Mouse (Mus musculus) embryonic fibroblast, embryonic 13.5 days (primary cell): ENCODE results near the gene Fars2. TPM values are rescaled to one million over a fixed set of nuclear protein-coding genes. Genes with fewer than 3 reads are reported as not detected.
A peak's percentile ranks its signal among the peaks of the same experiment; 100 is the strongest.

Experiments
- H3K27ac ChIP-seq: 2 replicates; pipeline ENCODE4 v1.5.1; 2012; ENCODE audit warnings: low read length, control low read depth, inconsistent platforms; ENCODE audit not compliant: insufficient read depth
- H3K4me1 ChIP-seq: 2 replicates; pipeline ENCODE4 v1.6.1; 2011; ENCODE audit warnings: low read length; ENCODE audit not compliant: control insufficient read depth, insufficient read depth
- H3K4me3 ChIP-seq: 2 replicates; pipeline ENCODE4 v1.5.1; 2011; ENCODE audit warnings: mild to moderate bottlenecking, control low read depth, low read length; ENCODE audit not compliant: insufficient read depth
- CTCF ChIP-seq: IDR thresholded peaks from 2 replicates; pipeline ENCODE4 v1.5.1; 2011; ENCODE audit warnings: mild to moderate bottlenecking, control low read depth, low read length, moderate library complexity, borderline replicate concordance; ENCODE audit not compliant: insufficient read depth
- POLR2A ChIP-seq: IDR thresholded peaks from 2 replicates; pipeline ENCODE4 v1.6.1; 2011; ENCODE audit warnings: low read depth, mild to moderate bottlenecking, control low read depth, low read length, moderate library complexity
- polyA plus RNA-seq: library from polyadenylated mRNA; stranded (reverse); fragments of >200 nt; gene quantifications from 2 replicates; pipeline ENCODE4 v1.2.4, GENCODE M21; 2011; ENCODE audit warnings: low read depth; ENCODE audit not compliant: missing spikeins, insufficient read length

The Fars2 gene
- polyA plus RNA-seq, 1 experiment = 16.0 TPM

DNA sequence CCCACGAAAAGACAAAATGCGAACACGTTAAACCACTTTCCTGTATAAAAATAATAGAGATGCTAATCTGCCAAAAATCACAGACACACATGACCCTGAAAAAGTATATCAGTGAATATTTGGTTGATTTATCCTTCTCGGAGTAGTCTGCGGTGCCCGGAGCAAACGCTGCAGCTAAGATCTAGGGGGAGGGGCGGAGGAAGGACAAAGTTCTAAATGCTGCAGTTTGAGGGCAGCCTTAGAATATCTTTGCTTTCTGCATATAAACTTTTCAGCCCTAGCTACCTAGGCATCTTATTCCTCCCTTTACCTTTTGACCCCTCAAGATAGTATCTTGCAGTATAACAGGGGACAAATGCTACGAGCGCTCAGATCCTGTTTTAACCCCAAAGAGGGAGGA is 616.4 kb downstream of the Fars2 start:
- Histone ChIP-seq H3K4me1 (no peaks in the 10 kb centered on the region), H3K27ac (no peak overlapping the region), H3K4me3 (peak overlapping the region; percentile 31)
- TF ChIP-seq CTCF = no peak
- no peak for TF ChIP-seq POLR2A

- Histone ChIP-seq H3K4me3 (peak overlapping the region; percentile 31), H3K27ac (no peak overlapping the region), H3K4me1 (no peaks in the 10 kb centered on the region)
- TF ChIP-seq POLR2A = peak; percentile 39; the same call in 1 of the 2 replicates
- no peak for TF ChIP-seq CTCF
Observed at GRCm38 (mm10) chr13:36733989-36734690, 616.9 kb downstream of the Fars2 start.

DNA sequence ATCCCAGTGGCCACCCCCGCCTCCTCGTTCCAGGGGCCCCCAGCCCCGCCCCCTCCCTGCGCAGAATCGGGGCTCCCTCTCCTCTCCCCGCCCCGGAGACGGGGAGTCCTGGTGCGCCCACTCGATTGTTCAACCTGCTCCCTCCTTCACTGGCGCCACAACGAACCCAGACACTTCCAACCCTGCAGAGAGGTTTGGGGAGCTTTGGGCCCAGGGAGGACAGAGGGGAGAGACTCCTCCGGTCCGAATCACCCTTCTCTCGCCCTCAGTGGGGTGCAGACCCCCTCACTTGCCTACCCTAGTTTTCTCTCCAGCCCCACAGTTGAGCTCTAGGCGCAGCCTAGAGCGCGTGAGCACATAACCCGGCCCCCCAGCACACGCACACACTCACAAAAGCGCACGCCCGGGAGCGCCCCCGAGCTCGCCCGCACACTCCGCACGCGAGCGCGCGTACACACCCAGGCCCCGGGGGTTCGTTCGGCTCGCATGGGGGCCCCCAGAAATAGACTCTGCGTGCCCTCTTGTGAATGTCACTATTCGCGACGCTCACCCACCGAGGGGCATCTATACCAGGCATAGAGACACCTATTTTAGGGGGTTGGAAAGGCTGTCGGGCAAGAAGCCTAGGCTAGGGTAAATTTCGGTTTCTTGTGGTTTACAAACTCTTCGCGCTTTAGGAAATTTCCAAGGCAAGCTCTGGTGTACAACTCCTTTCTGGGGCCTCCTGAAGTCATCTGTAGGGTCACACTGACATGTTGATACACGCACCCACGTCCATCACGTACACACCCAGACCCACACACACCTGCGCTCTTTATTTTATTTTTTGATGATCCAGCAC is 617.7 kb downstream of the Fars2 start, which contains the start of gene Nrn1:
Gene Nrn1 (minus strand): TSS at position 401 of the 841 bp plus-strand sequence.
- TF ChIP-seq CTCF (no peak), POLR2A (no peak)
- H3K4me1 ChIP-seq = no peaks in the 10 kb centered on the region
- H3K4me3 ChIP-seq = peak within 1 kb of the TSS; percentile 36
- H3K27ac ChIP-seq = no peak within 1 kb of the TSS; the same call in 1 of the 2 replicates

GRCm38 (mm10) chr13:36735901-36736618 is 618.8 kb downstream of the Fars2 start:
- no peaks in the 10 kb centered on the region for H3K4me1 ChIP-seq
- H3K27ac ChIP-seq = no peak overlapping the region
- TF ChIP-seq CTCF (no peak), POLR2A (peak; percentile 61)
- H3K4me3 ChIP-seq = peak overlapping the region; percentile 36

GRCm38 (mm10) chr13:36736619-36736996 is 619.4 kb downstream of the Fars2 start:
- no peak overlapping the region for H3K27ac ChIP-seq
- peak overlapping the region; percentile 32 for H3K4me3 ChIP-seq
- no peak for TF ChIP-seq CTCF
- no peak for TF ChIP-seq POLR2A
- H3K4me1 ChIP-seq = no peaks in the 10 kb centered on the region

GRCm38 (mm10) chr13:36750056-36750455 is 632.8 kb downstream of the Fars2 start:
- Histone ChIP-seq H3K27ac (no peak overlapping the region), H3K4me3 (no peak overlapping the region)
- TF ChIP-seq POLR2A = no peak
- TF ChIP-seq CTCF = no peak

DNA sequence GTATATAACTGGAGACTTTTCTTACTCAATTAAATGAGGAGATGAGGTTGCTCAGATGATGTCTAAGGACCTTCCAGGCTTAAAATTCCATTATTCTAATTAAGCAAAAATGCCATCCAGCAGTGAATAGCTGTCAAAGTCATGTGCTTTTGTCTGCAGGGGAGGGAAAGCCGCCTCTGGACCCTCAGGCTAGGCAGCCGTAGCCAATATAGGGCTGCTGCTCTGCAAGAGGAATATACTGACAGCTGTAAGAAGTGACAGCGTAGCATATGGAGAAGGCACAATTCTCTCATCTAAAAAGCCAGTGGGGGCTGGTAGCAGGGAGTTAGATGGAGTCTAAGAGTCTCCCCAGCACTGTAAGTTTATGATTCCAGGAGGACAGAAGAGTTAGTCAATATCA is 634.6 kb downstream of the Fars2 start:
- Histone ChIP-seq H3K27ac (no peak overlapping the region), H3K4me1 (no peaks in the 10 kb centered on the region; the same call in 1 of the 2 replicates), H3K4me3 (no peak overlapping the region)
- no peak for TF ChIP-seq CTCF
- no peak for TF ChIP-seq POLR2A

More at GRCm38 (mm10) chr13:36750056-36750455, 632.8 kb downstream of the Fars2 start:
- H3K4me1 ChIP-seq = no peaks in the 10 kb centered on the region; the same call in 1 of the 2 replicates

GRCm38 (mm10) chr13:36766801-36767200 is 649.6 kb downstream of the Fars2 start:
- TF ChIP-seq POLR2A = no peak
- TF ChIP-seq CTCF = no peak
- H3K4me1 ChIP-seq = no peaks in the 10 kb centered on the region
- no peak overlapping the region for H3K27ac ChIP-seq
- no peak overlapping the region for H3K4me3 ChIP-seq

Other genes starting within 250 kb of the Fars2 start
- gene Rpp40, start 211.1 kb upstream of the Fars2 start, polyA plus RNA-seq = 8.0 and 8.9 TPM in 2 replicates
- not detected in 2 replicates for gene Ppp1r3g, start 158.6 kb upstream of the Fars2 start, polyA plus RNA-seq
- gene Lyrm4, start 114 bp downstream of the Fars2 start, polyA plus RNA-seq = 7.0 and 8.2 TPM in 2 replicates